Mouse (Mus musculus): Measurements from ENCODE around the gene Ppp1cb.
"Not testable (repeated sequence)": the region's sequence is repeated elsewhere in the genome, so short reads cannot be mapped to it uniquely, and the experiment has no call there.

Ppp1cb gene

DNA sequence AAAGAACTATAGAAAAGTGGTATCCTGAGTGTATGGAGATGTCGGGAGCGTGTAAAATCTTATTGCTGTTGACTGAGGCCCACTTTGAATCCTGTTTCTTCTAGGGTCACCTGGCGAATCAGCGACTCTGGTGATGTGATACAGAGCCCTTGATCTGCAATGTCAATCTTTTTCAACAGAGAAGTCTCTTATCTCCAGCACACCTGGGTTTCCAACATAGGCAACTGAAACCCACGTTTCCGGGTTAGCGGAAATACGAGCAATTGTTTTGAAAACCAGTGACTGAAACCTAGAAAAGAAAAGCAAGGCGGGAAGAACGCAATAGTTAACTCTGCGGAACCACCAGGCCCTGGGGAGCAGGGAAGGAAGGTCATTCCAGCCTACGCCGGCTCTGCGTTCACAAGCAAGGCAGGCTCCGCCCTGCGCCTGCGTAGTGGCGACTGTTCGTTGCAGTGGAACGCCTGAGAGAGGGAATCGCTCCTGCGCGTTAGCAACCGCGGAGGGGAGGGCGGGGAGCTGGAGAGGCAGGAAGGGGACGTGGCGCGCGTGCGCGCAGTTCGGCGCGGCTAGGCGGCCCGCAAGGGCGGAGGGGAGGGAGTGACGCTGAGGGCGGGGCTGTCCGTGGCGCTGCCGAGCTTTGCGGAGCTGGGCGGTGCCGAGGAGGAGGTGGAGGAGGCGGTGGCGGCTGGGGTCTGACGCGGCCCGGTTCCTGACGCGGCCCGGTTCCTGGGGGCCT is at the start of gene Ppp1cb:
Gene Ppp1cb (plus strand): TSS at position 436 of the 736 bp plus-strand sequence.
- peak; percentile 99 for DNase-seq (ENCODE audit: low spot score)

GRCm38 (mm10) chr5:32409747-32410146 is 48.9 kb upstream of the Ppp1cb start:
- no peak for DNase-seq (ENCODE audit: low spot score)

- DNase-seq (ENCODE audit: low spot score) = no peak
Observed at GRCm38 (mm10) chr5:32410954-32411688, 47.5 kb upstream of the Ppp1cb start.

GRCm38 (mm10) chr5:32412186-32412950 is 46.3 kb upstream of the Ppp1cb start:
- DNase-seq (ENCODE audit: low spot score) = peak; percentile 52

DNA sequence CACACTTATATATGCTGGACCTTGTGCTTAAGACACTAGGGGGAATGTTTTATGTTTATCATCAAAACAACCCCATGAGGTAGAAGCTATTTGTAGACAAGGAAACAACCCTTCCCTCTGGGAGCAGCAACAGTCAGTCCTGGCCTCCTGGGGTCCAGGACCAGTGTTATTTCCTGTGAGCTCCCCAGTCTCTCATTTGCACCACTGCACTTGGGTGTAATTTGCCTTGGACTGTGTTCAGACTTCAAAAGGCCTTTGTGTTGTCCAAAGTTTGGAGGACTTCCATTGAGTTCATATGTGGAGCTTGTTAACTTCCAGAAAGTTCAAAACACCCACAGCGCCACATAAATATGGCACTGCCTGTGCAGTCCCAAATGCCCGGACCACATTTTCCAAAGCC is 45.6 kb upstream of the Ppp1cb start:
- no peak for DNase-seq (ENCODE audit: low spot score)

GRCm38 (mm10) chr5:32413569-32413968 is 45.1 kb upstream of the Ppp1cb start:
- no peak for DNase-seq (ENCODE audit: low spot score)

DNA sequence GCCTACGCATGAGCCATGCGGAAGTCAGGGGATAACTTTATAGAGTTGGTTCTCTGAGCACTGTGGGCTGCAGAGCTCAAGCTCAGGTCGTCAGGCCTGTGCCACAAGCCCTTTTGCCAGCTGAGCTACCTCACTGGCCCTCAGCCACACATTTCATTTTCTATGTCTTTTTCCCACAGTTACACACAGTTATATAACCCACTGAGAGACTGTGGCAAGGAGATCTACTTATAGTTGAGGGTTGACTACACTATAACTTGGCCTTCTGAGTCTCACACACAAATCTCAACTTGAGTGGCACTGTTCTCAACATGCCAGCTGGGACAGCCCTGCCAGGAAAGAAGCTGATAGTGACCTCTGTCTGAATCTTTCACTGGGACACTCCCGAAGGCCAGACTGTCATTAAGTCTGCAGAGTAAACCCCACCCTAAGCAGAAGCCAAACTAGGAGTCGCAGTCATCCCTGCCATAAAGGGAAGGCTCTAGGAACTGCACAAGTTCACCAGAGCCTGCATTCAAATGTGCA is 44.1 kb upstream of the Ppp1cb start:
- no peak for DNase-seq (ENCODE audit: low spot score)

GRCm38 (mm10) chr5:32415554-32415953 is 43.1 kb upstream of the Ppp1cb start:
- DNase-seq (ENCODE audit: low spot score) = no peak

- peak; percentile 39 for DNase-seq (ENCODE audit: low spot score)
Observed at GRCm38 (mm10) chr5:32416881-32417280, 41.8 kb upstream of the Ppp1cb start.

- DNase-seq (ENCODE audit: low spot score) = peak; percentile 63
Observed at GRCm38 (mm10) chr5:32422081-32422589, 36.5 kb upstream of the Ppp1cb start.

- no peak for DNase-seq (ENCODE audit: low spot score)
Observed at GRCm38 (mm10) chr5:32423339-32424046, 35.1 kb upstream of the Ppp1cb start.

GRCm38 (mm10) chr5:32424464-32424863 is 34.2 kb upstream of the Ppp1cb start:
- DNase-seq (ENCODE audit: low spot score) = no peak

GRCm38 (mm10) chr5:32425485-32426171 is 33.0 kb upstream of the Ppp1cb start:
- DNase-seq (ENCODE audit: low spot score) = no peak

DNA sequence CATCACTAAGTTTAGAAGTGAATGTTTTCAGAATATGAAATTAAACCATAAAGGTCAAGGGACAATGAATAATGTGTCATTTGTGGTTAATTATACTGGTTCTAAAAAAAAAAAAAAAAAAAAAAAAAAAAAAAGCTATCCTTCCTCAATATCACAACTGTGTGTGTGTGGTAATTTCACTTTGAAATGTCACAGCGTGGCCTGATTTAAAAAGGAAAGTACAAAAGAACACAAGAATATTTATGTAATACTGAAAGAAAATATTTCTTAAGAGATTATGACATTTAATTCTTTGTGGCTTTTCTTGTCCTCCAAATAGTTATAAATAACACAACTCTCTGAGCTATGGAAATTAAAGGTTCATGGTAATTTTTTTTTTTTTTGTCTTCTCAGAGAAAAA is 28.2 kb upstream of the Ppp1cb start:
- no peak for DNase-seq (ENCODE audit: low spot score)

DNA sequence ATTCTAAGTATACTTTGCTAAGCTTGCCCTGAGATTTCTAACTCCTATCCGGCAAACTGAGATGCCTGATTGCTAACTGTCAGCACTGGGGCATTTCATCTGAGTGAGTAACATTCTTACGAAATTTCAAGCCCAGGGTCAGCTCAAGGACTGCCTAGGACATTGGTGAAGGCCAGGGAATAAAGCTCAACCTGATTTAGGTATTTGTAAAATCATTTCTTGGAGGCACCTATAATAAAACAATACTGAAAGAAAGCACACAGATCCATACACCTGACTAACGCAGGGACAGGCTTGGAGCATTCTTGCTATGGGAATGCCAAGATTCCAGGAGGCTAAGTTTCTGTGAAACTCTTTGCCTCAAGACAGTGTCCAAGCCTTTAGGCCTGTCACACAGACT is 24.3 kb upstream of the Ppp1cb start:
- DNase-seq (ENCODE audit: low spot score) = not testable (repeated sequence)

DNA sequence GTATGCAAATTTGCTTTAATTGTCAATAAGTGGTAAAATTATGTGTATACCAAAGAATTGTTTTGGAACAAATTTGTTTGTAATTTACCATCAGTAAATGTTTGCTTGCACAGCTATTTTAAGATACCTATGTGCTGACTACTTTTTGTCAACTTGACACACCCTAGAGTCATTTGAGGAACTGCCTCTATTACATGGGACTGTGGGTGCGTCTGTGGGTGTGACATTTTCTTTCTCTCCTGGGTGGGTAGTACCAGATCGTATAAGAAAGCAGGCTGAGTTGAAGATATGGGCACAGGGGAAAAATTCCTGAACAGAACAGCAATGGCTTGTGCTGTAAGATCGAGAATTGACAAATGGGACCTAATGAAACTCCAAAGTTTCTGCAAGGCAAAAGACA is 23.0 kb upstream of the Ppp1cb start:
- DNase-seq (ENCODE audit: low spot score) = no peak

- DNase-seq (ENCODE audit: low spot score) = no peak
Observed at GRCm38 (mm10) chr5:32437901-32438563, 20.6 kb upstream of the Ppp1cb start.

DNA sequence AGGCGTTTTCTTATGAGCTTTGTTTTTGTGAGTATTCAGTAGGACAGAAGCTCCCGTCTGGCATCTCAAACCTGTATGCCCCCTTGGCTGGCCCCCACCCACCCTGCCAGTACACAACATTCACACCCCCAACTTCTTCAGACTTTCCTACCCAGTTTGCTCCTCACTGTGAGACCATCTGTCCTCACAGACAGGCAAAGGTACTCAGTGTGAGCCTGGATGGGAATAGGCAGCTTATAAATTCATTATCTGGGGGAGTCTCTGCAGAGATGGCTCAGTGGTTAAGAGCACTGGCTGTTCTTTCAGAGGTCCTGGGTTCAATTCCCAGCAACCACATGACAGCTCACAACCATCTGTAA is 20.1 kb upstream of the Ppp1cb start:
- no peak for DNase-seq (ENCODE audit: low spot score)

GRCm38 (mm10) chr5:32441336-32441735 is 17.3 kb upstream of the Ppp1cb start:
- no peak for DNase-seq (ENCODE audit: low spot score)

DNA sequence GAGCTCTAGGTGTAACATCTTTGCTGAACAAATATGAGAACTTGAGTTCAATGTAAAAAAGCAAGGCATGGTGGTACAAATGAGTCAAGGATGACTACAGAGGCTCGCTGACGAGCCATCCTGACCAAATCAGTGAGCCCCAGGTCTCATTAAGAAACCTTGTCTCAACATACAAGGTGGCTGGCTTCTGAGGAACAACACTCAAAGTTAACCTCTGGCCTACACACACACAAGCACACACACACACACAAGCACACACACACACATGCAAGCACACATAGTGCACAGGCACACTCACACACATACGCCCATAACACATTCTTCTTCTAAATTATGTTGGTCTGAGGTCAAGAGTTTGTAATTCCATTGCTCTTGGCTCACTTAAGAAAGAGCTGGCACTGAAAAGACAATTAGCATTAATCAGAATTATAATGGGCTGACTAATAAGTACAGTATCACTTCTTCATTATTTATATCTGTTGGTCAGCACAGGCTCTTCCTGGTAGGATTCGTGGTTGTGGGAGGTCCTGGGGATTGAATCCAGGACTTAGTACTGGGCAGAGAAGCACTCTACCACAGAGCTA is 16.6 kb upstream of the Ppp1cb start:
- DNase-seq (ENCODE audit: low spot score) = no peak

All from embryo, embryonic 10 days (tissue).